Mouse (Mus musculus): ENCODE data around the gene Ccdc121.

GRCm38 (mm10) chr1:181529368-181529767 is 18.1 kb upstream of the Ccdc121 start:
- TF ChIP-seq GATA1 (IDR thresholded peaks at IDR 0.05; ENCODE audit: borderline replicate concordance, low read length) (no peak), GATA2 (IDR thresholded peaks at IDR 0.05; ENCODE audit: borderline replicate concordance, low read depth, low read length) (no peak), CTCF (IDR thresholded peaks at IDR 0.05; ENCODE audit: low read depth, low read length) (no peak), POLR2AphosphoS5 (IDR thresholded peaks at IDR 0.05; ENCODE audit: insufficient replicate concordance, low read depth, low read length) (no peak)
